In genomic region chr1:136796361-136797090, GRCm38 (mm10) we compare ENCODE assay signal across 12 mouse cellular contexts.
DNase-seq lines count a peak whose midpoint lies in the region; ATAC-seq lines count a peak whose summit lies in the region.
"Had no signal": no experiment of that assay in that cellular context is flagged by ENCODE, and none has a peak within 500 bp of the region (broad histone marks: within the 10 kb centered on the region; RNA-seq: fewer than 3 reads in every experiment).

No protein-coding gene starts in this region.

- no peaks in the 10 kb centered on the region for H3K4me1 ChIP-seq in heart, embryonic 12.5 days (replicated peaks)
- peaks cover 6% of the 10 kb centered on the region for H3K4me1 ChIP-seq in embryonic facial prominence, embryonic 10.5 days
- H3K4me1 ChIP-seq: intestine, embryonic 15.5 days; neural tube, embryonic 13.5 days had no signal

- H3K4me3 ChIP-seq in heart, embryonic 12.5 days: no peak overlapping the region
- no peak overlapping the region for H3K4me3 ChIP-seq in embryonic facial prominence, embryonic 10.5 days
- H3K4me3 ChIP-seq: erythroblast, embryonic 14.5 days; intestine, embryonic 15.5 days; neural tube, embryonic 13.5 days had no signal

- DNase-seq in heart, postnatal 25 days (ENCODE audit: low spot score): no peak
- DNase-seq in R1 (ENCODE audit: low read depth, low spot score) (peak; percentile 56), MN1 (ENCODE audit: low spot score) (no peak)
- peak; percentile 32 for DNase-seq in embryonic facial prominence, embryonic 10.5 days (ENCODE audit: low spot score)
- peak; percentile 36 to 38 for DNase-seq in kidney, postnatal 36 days
- no peak for DNase-seq in frontal cortex, postnatal 14 days (ENCODE audit: low spot score in 2 of 2)
- DNase-seq: cerebellum, adult 11-12 months had no signal

- H3K27me3 ChIP-seq in heart, embryonic 12.5 days (replicated peaks): no peaks in the 10 kb centered on the region
- H3K27me3 ChIP-seq in embryonic facial prominence, embryonic 10.5 days (replicated peaks; ENCODE audit: low read depth, poor library complexity, severe bottlenecking): no peaks in the 10 kb centered on the region
- H3K27me3 ChIP-seq: intestine, embryonic 15.5 days; neural tube, embryonic 13.5 days had no signal

- intact Hi-C loops in heart, postnatal 25 days (cut with DNase I): loop anchor here (10.0 kb wide), 1 partner anchor 428 kb away; no protein-coding TSS in a partner anchor

- whole genome bisulfite sequencing in heart, embryonic 12.5 days: 40% methylated on average over 17 of the region's 17 CpGs
- 42% methylated on average over 17 of the region's 17 CpGs for WGBS in embryonic facial prominence, embryonic 10.5 days

- H3K36me3 ChIP-seq in heart, embryonic 12.5 days: no peaks in the 10 kb centered on the region
- no peaks in the 10 kb centered on the region for H3K36me3 ChIP-seq in embryonic facial prominence, embryonic 10.5 days (replicated peaks)
- H3K36me3 ChIP-seq: intestine, embryonic 15.5 days; neural tube, embryonic 13.5 days had no signal

- H3K9me3 ChIP-seq in heart, embryonic 12.5 days (replicated peaks): no peaks in the 10 kb centered on the region
- H3K9me3 ChIP-seq in embryonic facial prominence, embryonic 10.5 days: no peaks in the 10 kb centered on the region
- H3K9me3 ChIP-seq: intestine, embryonic 15.5 days; neural tube, embryonic 13.5 days had no signal

- peak overlapping the region; percentile 21; the same call in 1 of the 2 replicates for H3K4me2 ChIP-seq in heart, embryonic 12.5 days
- H3K4me2 ChIP-seq: intestine, embryonic 15.5 days; neural tube, embryonic 13.5 days had no signal

- H3K9ac ChIP-seq in heart, embryonic 12.5 days: no peak overlapping the region
- H3K9ac ChIP-seq: intestine, embryonic 15.5 days; neural tube, embryonic 13.5 days had no signal

- H3K27ac ChIP-seq in heart, embryonic 12.5 days (ENCODE audit: poor library complexity, severe bottlenecking): no peak overlapping the region
- H3K27ac ChIP-seq in embryonic facial prominence, embryonic 10.5 days (replicated peaks): peak overlapping the region; percentile 57
- H3K27ac ChIP-seq: intestine, embryonic 15.5 days; neural tube, embryonic 13.5 days had no signal

- no peak for ATAC-seq in heart, embryonic 12.5 days (ENCODE audit: insufficient number of reproducible peaks, low FRiP score)
- ATAC-seq in frontal cortex, adult (ENCODE audit: low TSS enrichment): no peak
- ATAC-seq: intestine, embryonic 15.5 days had no signal

Comparison
In these comparisons a context has a peak if more than half of its experiments do, and no peak if none do; other contexts are left out.
1. DNase-seq: peak in R1 (single experiment), embryonic facial prominence, embryonic 10.5 days (single experiment) and kidney, postnatal 36 days (2 of 2); none in heart, postnatal 25 days (single experiment), frontal cortex, postnatal 14 days (0 of 2) and MN1 (single experiment).